Mouse (Mus musculus) CH12.LX (cell line): Measurements from ENCODE around the gene Nucb1.

Source experiments
- CHD2 ChIP-seq: IDR thresholded peaks from 2 replicates; pipeline ENCODE4 v1.6.1; 2011; ENCODE audit warnings: low read length, improper control_type of control experiment
- CTCF ChIP-seq, 2 experiments: IDR thresholded peaks in 1 of 2; conservative IDR thresholded peaks in 1 of 2; 2 replicates each; pipeline ENCODE4 v1.5.1; 2011 to 2012; ENCODE audit warnings: low read depth in 2 of 2, low read length in 2 of 2, improper control_type of control experiment in 1 of 2, inconsistent platforms in 1 of 2, mild to moderate bottlenecking in 1 of 2, moderate library complexity in 1 of 2
- POLR2A ChIP-seq: IDR thresholded peaks from 2 replicates; pipeline ENCODE4 v1.6.1; 2011; ENCODE audit warnings: low read depth, mild to moderate bottlenecking, improper control_type of control experiment, low read length
- TCF12 ChIP-seq: IDR thresholded peaks from 2 replicates; pipeline ENCODE4 v1.6.1; 2014; ENCODE audit warnings: low read depth, mild to moderate bottlenecking, inconsistent platforms, low read length, improper control_type of control experiment
- USF2 ChIP-seq: conservative IDR thresholded peaks from 2 replicates; pipeline ENCODE4 v1.6.1; 2011; ENCODE audit warnings: low read depth, low read length, improper control_type of control experiment

DNA sequence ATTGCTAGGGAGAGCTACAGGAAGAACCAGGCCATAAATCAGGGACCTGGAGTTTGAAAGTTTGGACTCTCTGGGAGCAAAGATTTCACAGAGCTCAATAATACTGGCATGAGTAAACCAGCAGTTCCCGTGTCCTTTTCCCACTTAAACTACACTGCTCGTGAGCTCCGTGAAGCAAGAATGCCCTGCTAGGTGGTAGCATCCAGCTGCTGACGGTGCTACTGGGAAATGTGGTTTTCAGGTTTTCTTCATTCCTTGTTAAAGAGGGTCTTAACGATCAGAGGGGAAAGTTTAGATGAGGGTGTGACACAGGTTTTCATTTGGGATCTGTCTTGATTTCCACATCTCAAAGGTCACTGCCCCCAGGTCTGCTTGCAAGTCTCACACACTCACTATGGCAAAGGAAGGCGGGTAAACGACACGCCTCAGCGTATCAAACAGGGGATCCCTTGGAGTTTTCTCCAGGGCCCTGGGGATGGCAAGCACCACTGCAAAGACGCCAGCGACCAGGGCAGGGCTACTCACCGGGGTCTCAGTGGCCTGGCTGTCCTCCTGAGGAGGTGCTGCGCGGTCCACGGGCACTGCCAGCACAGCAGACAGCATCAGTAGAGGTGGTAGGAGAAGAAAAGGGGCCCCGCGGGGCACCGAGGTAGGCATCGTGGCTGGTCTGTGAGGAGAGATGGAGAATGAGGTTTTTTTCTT is 874 bp downstream of the Nucb1 start:
- TF ChIP-seq CTCF (conservative IDR thresholded peaks at IDR 0.05 in 1 of 2, IDR thresholded peaks at IDR 0.05 in 1 of 2; ENCODE audit: low read depth in 2 of 2, low read length in 2 of 2) = no peak
- TF ChIP-seq TCF12 = no peak
- TF ChIP-seq POLR2A = no peak
- TF ChIP-seq USF2 = no peak
- TF ChIP-seq CHD2 = no peak
